Mouse (Mus musculus) bone marrow macrophage, adult 2 months (primary cell): ENCODE measurements around the gene Gm10974. TPM values are rescaled to one million over a fixed set of nuclear protein-coding genes. Genes with fewer than 3 reads are reported as not detected.

ENCODE experiments used
- H3K27ac ChIP-seq: 2 replicates; pipeline ENCODE4 v1.5.1; 2012; ENCODE audit warnings: low read depth, low read length; ENCODE audit not compliant: insufficient read depth
- H3K4me1 ChIP-seq: 2 replicates; pipeline ENCODE4 v1.6.1; 2012; ENCODE audit warnings: low read length; ENCODE audit not compliant: control insufficient read depth, insufficient read depth
- H3K4me3 ChIP-seq: 2 replicates; pipeline ENCODE4 v1.5.1; 2012; ENCODE audit warnings: mild to moderate bottlenecking, low read length, moderate library complexity; ENCODE audit not compliant: insufficient read depth
- CTCF ChIP-seq: IDR thresholded peaks from 2 replicates; pipeline ENCODE4 v1.5.1; 2012; ENCODE audit warnings: low read depth, mild to moderate bottlenecking, low read length, moderate library complexity
- POLR2A ChIP-seq: IDR thresholded peaks from 2 replicates; pipeline ENCODE4 v1.6.1; 2012; ENCODE audit warnings: mild to moderate bottlenecking, low read depth, low read length, borderline replicate concordance
- polyA plus RNA-seq: library from polyadenylated mRNA; stranded (reverse); fragments of >200 nt; gene quantifications from 2 replicates; pipeline ENCODE4 v1.2.4, GENCODE M21; 2012; ENCODE audit not compliant: missing spikeins, insufficient read depth, insufficient read length

Gm10974 gene
- polyA plus RNA-seq, 1 experiment: not detected

DNA sequence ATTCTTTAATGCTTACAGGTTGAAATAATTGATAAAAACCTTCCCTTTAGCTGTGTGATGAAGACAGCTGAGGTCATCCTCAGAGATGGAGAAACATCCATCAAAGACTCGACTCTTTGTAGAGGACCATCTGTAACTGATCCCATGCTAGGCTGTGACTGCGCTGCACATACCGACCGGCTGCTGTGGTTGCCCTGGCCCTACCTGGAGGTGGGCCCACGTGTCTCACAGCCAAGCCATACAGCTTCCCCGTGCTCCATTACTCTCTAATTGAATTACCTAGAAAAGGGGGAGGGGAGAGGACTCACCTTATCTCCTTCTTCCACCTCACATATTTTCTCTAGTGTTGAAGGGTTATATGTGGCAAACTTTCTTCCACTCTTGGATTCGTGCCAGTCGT is 56.2 kb downstream of the Gm10974 start:
- TF ChIP-seq CTCF (no peak), POLR2A (no peak)
- Histone ChIP-seq H3K27ac (no peak overlapping the region), H3K4me1 (no peaks in the 10 kb centered on the region)

DNA sequence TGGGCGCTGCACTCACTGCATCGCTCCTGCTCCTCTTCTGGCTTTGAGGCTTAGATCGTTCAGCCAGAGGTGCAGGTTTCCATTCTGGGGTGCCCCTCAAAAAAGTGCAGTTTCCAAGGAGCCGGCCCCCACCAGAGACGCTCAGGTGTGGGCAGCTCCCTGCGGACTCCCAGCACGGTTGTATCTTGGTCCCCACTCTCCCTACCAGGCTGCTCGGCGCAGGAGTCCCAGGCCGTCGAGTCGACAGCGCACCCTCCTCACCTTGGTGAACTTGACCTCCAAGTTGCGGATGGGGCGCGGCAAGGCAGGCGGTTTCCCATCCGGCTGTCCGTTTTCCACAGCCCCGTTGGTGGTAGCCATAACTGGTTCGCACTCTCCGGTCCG is 61.3 kb downstream of the Gm10974 start:
- H3K4me3 ChIP-seq: no peak overlapping the region
- TF ChIP-seq POLR2A (no peak), CTCF (no peak)
- no peaks in the 10 kb centered on the region for H3K4me1 ChIP-seq
- no peak overlapping the region for H3K27ac ChIP-seq

More for the DNA sequence above, 56.2 kb downstream of the Gm10974 start:
- no peak overlapping the region for H3K4me3 ChIP-seq

DNA sequence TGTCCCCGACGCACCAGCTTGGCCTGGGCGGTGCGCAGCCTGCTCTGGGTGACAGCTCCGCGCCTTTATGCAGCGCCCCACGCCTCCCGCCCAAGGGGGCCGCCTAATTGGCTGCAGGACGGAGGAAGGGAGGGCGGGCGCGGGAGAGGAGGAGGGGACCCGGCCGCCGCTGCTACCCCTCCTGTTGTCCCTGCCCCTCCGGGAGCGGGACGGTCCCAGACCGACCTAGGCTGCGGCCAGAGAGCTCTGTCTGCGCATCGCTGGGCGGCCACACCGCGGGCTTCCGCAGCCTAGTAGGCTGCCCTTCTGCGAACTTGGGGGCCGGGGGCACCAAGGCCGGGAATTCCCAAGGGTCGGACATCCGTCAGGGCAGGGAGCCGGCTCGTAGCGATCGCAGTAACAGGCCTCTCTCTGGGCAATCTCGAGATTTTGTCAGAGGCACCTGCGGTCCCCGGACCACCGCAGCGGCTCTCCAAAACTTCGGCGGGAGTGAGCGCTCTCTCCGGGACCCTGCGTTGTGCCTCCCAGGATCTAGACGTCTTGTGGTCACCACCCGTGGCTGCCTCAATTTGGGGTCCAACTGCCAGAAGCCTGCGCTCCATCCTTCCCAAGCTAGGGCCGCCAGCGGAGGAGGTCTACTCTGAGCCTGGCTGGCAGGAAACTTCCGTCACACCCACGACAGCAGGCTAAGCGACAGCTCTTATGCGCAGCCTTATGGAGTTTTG is 61.9 kb downstream of the Gm10974 start, which contains the start of gene Aldh1a3:
TSS of gene Aldh1a3 (minus strand) at position 81 of the 725 bp plus-strand sequence.
- TF ChIP-seq CTCF (no peak), POLR2A (no peak)
- H3K4me1 ChIP-seq: no peaks in the 10 kb centered on the region
- no peak within 1 kb of the TSS for H3K27ac ChIP-seq
- no peak within 1 kb of the TSS for H3K4me3 ChIP-seq

- TF ChIP-seq CTCF (peak; percentile 51; the same call in 1 of the 2 replicates), POLR2A (no peak)
- Histone ChIP-seq H3K4me1 (no peaks in the 10 kb centered on the region), H3K27ac (no peak overlapping the region), H3K4me3 (no peak overlapping the region)
Observed at GRCm38 (mm10) chr7:66434453-66434935, 68.8 kb downstream of the Gm10974 start.

Other genes with a start within 250 kb of the Gm10974 start
- gene Lrrk1, start 22.4 kb downstream of the Gm10974 start, polyA plus RNA-seq: 21.1 and 24.6 TPM in 2 replicates
- gene Aldh1a3, start 61.6 kb downstream of the Gm10974 start, polyA plus RNA-seq: 0.36 and 0.44 TPM in 2 replicates